15 mouse cellular contexts compared by ENCODE assay signal in the genomic region with DNA sequence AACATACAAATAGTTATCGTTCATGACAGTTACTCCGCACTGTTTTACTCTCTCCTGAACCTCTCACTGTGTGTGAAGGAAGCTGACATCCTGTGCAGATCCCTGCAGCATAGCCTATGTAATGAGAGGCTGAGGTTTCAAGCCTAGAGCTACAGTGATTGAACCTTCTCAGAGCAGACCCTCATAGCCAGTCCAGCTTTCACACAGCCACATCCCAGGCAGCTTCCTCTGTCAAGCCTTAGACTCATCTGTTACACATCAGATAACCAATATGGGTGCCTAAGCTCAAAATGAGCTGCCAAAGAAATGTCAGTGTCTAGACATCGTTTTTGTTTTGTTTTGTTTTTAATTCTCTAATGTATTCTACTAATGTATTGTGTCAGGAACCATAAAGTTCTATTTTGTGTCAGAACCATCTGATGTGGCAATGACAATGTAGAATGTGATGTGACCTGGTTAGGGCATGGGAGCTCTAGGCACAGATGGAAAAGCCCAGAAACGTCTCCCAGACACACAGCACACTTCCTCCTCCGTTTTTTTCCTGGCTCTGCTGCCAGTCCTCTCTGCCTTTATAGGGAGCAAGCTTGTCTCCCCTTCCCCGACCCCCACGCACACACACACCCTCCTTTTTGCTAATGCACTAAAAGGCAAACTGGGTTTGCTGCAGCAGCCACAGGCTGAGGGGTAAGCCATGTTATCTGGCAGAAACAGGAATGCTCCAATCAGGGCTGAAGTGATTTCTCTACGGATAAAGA.
"Had no signal": no experiment of that assay in that cellular context is flagged by ENCODE, and none has a peak within 500 bp of the region (broad histone marks: within the 10 kb centered on the region; RNA-seq: fewer than 3 reads in every experiment).

No protein-coding gene starts in this region.

- ATAC-seq: intestine, embryonic 15.5 days had no signal

- H3K36me3 ChIP-seq: intestine, embryonic 15.5 days; liver, embryonic 13.5 days; stomach, embryonic 15.5 days had no signal

- DNase-seq: kidney, adult 18-20 months; kidney, adult 9 months; kidney, postnatal 14 days; kidney, postnatal 4 days; liver, embryonic 13.5 days; lung, adult 2 months; lung, postnatal 14 days; lung, postnatal 4 days; midbrain, embryonic 14.5 days; right cerebral cortex, postnatal 25 days; spleen, adult 18-20 months; thymus, postnatal 25 days had no signal

- H3K9me3 ChIP-seq: intestine, embryonic 15.5 days; liver, embryonic 13.5 days; stomach, embryonic 15.5 days had no signal

- H3K9ac ChIP-seq: intestine, embryonic 15.5 days; liver, embryonic 13.5 days; stomach, embryonic 15.5 days had no signal

- H3K4me2 ChIP-seq: intestine, embryonic 15.5 days; liver, embryonic 13.5 days; midbrain, embryonic 11.5 days; stomach, embryonic 15.5 days had no signal

- H3K27ac ChIP-seq: intestine, embryonic 15.5 days; liver, embryonic 13.5 days; stomach, embryonic 15.5 days had no signal

- H3K4me1 ChIP-seq: intestine, embryonic 15.5 days; liver, embryonic 13.5 days; stomach, embryonic 15.5 days had no signal

- H3K4me3 ChIP-seq: intestine, embryonic 15.5 days; liver, embryonic 13.5 days; stomach, embryonic 15.5 days had no signal

- H3K27me3 ChIP-seq: intestine, embryonic 15.5 days; liver, embryonic 13.5 days; stomach, embryonic 15.5 days had no signal
